Mouse (Mus musculus) heart, adult 2 months (tissue): Measurements from ENCODE around the gene Bcar3. TPM values are rescaled to one million over a fixed set of nuclear protein-coding genes. Genes with fewer than 3 reads are reported as not detected.

Source experiments
- DNase-seq, 2 experiments: peaks; one replicate each; pipeline ENCODE4 v3.0.0; 2021
- H3K27ac ChIP-seq: fragments of 200-600 bp; 2 replicates; pipeline ENCODE4 v1.8.1; 2022
- H3K27me3 ChIP-seq: fragments of 200-500 bp; 2 replicates; pipeline ENCODE4 v1.6.1; 2012; ENCODE audit warnings: mild to moderate bottlenecking, low read length, inconsistent platforms, mixed read lengths; ENCODE audit not compliant: control insufficient read depth, insufficient read depth
- H3K36me3 ChIP-seq: fragments of 200-500 bp; 2 replicates; pipeline ENCODE4 v1.6.1; 2012; ENCODE audit warnings: low read length, inconsistent platforms; ENCODE audit not compliant: control insufficient read depth, insufficient read depth
- H3K4me1 ChIP-seq: fragments of 200-500 bp; 2 replicates; pipeline ENCODE4 v1.6.1; 2011; ENCODE audit warnings: low read length; ENCODE audit not compliant: control insufficient read depth, insufficient read depth
- H3K4me3 ChIP-seq: fragments of 200-600 bp; 2 replicates; pipeline ENCODE4 v1.8.1; 2022
- H3K79me2 ChIP-seq: fragments of 200-500 bp; replicated peaks from 2 replicates; pipeline ENCODE4 v1.6.1; 2012; ENCODE audit warnings: mild to moderate bottlenecking, inconsistent platforms, low read length, moderate library complexity, mixed read lengths; ENCODE audit not compliant: control insufficient read depth, insufficient read depth
- H3K9ac ChIP-seq: fragments of 200-500 bp; 2 replicates; pipeline ENCODE4 v1.6.1; 2012; ENCODE audit warnings: low read depth, mild to moderate bottlenecking, control low read depth, inconsistent platforms, low read length, mixed read lengths
- CTCF ChIP-seq: fragments of 200-600 bp; IDR thresholded peaks from 2 replicates; pipeline ENCODE4 v1.8.1; 2022; ENCODE audit warnings: antibody characterized with exemption, mild to moderate bottlenecking, moderate library complexity
- EP300 ChIP-seq: fragments of 200-500 bp; IDR thresholded peaks from 2 replicates; pipeline ENCODE4 v1.6.1; 2011; ENCODE audit warnings: low read depth, low read length, control low read depth; ENCODE audit not compliant: insufficient read depth
- POLR2A ChIP-seq: fragments of 200-500 bp; IDR thresholded peaks from 2 replicates; pipeline ENCODE4 v1.6.1; 2011; ENCODE audit warnings: mild to moderate bottlenecking, low read depth, low read length, control low read depth; ENCODE audit not compliant: insufficient read depth
- WGBS: fragments of 180-500 bp; shearing (Covaris S2); methylation state at CpG from one replicate; pipeline ENCODE4 v1.1.7; 2018; 5-methylcytosine and 5-hydroxymethylcytosine counted together
- intact Hi-C: fragments of 180-260 bp; cut with DNase I; formaldehyde crosslinking; loops from one replicate; pipeline ENCODE4 v1.15.1; 2025
- polyA plus RNA-seq: library from polyadenylated mRNA; depleted of rRNA; stranded (reverse); fragments of >200 nt; gene quantifications from 2 replicates; pipeline ENCODE4 v1.2.3, GENCODE M21; 2012
- total RNA-seq, 2 experiments: library from RNA; stranded (reverse); gene quantifications; 2 replicates each; pipeline ENCODE4 v1.2.3; 2021

Bcar3 gene
- total and polyA plus RNA-seq, 3 experiments, result 4.7 to 10.2 (median 7.5) TPM

DNA sequence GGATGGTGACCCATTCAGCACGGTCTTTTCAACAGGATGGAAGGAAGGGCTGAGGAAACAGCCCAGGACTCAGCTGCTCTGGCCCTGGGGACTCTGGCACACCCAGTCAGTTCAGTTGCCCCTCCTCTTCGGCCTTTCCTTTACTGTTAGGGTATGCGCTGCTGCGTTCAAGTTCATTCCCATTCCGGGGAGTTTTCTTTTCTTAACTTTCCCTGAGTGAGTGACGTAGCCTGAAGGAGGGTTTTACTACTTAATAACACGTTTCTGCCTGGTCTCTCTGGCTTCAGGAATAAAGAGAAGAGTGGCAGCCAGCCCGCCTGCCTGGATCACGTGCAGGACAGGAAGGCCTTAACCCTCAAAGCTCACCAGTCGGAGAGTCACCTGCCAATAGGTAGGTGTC, 217.0 kb downstream of the Bcar3 start:
- intact Hi-C loops, result loop anchor here (10.0 kb wide), 1 partner anchor 274 kb away; no protein-coding TSS in a partner anchor
- TF ChIP-seq EP300, result no peak
- no peak for TF ChIP-seq CTCF
- no peak for TF ChIP-seq POLR2A
- DNase-seq, result peak in 1 of 2 experiments; percentile 21
- Histone ChIP-seq H3K27ac (peak overlapping the region; percentile 47), H3K79me2 (no peaks in the 10 kb centered on the region), H3K36me3 (no peaks in the 10 kb centered on the region), H3K4me3 (no peak overlapping the region), H3K27me3 (no peaks in the 10 kb centered on the region), H3K4me1 (peaks cover 9% of the 10 kb centered on the region), H3K9ac (no peak overlapping the region)
- 50% methylated on average over 10 of the region's 10 CpGs for WGBS

DNA sequence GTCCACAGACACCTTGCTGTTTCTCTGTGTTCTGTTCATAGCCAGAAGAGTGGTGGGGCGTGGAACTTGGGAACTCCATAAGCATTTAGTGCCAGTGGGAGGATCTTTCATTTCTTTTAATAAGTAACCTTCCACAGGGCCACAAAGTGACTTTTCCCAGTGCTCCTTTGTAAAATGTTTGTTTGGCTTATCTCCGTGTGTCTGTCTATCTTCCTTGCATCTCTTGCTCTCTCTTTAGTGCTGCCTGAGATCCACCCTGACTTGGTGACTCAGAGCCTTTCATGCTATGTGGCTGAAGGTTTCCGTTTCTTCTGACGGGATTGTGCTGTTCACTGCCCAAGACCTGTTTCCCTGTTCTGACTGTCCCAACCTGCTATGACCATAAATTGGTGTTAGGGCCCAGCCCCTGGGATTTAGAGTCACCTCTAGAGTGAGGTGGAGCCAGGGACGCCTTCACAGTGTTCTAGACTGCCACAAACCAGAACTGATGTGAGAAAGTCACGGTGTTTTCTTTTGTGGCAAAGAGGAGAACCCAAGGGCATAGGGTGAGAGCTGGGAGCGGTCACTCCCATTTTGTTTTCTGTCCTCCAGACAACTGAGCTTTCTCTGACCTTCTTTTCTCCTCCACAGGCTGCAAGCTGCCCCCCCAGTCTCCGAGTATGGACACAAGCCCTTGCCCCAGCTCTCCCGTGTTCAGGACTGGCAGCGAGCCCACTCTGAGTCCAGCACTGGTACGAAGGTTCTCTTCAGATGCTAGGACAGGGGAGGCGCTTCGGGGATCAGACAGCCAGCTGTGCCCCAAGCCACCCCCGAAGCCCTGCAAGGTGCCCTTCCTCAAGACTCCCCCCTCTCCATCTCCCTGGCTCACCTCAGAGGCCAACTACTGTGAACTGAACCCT, 218.0 kb downstream of the Bcar3 start:
- TF ChIP-seq EP300 (no peak), POLR2A (no peak), CTCF (no peak)
- DNase-seq, result no peak
- no peak overlapping the region for H3K9ac ChIP-seq
- H3K27ac ChIP-seq, result peak overlapping the region; percentile 47; the same call in 1 of the 2 replicates
- H3K27me3 ChIP-seq, result no peaks in the 10 kb centered on the region
- H3K79me2 ChIP-seq, result no peaks in the 10 kb centered on the region
- intact Hi-C loops, result loop anchor here (10.0 kb wide), 1 partner anchor 273 kb away; no protein-coding TSS in a partner anchor
- WGBS, result 78% methylated on average over 14 of the region's 14 CpGs
- no peaks in the 10 kb centered on the region for H3K36me3 ChIP-seq
- H3K4me1 ChIP-seq, result peaks cover 9% of the 10 kb centered on the region
- no peak overlapping the region for H3K4me3 ChIP-seq

DNA sequence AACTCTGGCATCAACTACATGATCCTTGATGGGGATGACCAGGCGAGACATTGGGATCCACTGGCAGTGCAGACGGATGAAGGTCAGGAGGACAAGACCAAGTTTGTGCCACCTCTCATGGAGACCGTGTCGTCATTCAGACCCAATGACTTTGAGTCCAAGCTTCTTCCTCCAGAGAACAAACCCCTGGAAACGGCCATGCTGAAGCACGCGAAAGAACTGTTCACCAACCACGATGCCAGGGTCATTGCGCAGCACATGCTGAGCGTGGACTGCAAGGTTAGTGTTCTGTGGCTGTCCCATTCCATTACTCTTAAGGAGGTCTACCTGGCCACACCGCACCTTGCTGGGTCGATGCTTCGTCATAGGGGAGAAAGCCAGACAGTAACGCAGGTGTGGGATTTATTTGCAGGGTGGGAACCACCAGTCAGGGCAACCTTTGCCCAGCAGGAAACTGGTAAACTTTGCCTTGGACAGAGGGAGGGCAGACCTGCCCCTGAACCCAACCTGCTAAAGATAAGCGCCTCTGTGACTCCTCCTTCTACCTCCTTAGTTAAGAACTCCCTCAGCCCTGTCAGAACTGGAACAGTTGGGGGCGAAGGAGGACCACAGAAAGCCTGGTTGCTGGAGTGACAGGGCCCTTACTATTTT, 218.9 kb downstream of the Bcar3 start:
- Histone ChIP-seq H3K27me3 (no peaks in the 10 kb centered on the region), H3K27ac (no peak overlapping the region), H3K9ac (no peak overlapping the region), H3K79me2 (no peaks in the 10 kb centered on the region), H3K4me1 (peaks cover 9% of the 10 kb centered on the region), H3K4me3 (no peak overlapping the region), H3K36me3 (no peaks in the 10 kb centered on the region)
- intact Hi-C loops, result loop anchor here (10.0 kb wide), 1 partner anchor 272 kb away; no protein-coding TSS in a partner anchor
- 90% methylated on average over 16 of the region's 16 CpGs for WGBS
- no peak for DNase-seq
- TF ChIP-seq EP300, result no peak
- TF ChIP-seq POLR2A, result no peak
- TF ChIP-seq CTCF, result no peak

DNA sequence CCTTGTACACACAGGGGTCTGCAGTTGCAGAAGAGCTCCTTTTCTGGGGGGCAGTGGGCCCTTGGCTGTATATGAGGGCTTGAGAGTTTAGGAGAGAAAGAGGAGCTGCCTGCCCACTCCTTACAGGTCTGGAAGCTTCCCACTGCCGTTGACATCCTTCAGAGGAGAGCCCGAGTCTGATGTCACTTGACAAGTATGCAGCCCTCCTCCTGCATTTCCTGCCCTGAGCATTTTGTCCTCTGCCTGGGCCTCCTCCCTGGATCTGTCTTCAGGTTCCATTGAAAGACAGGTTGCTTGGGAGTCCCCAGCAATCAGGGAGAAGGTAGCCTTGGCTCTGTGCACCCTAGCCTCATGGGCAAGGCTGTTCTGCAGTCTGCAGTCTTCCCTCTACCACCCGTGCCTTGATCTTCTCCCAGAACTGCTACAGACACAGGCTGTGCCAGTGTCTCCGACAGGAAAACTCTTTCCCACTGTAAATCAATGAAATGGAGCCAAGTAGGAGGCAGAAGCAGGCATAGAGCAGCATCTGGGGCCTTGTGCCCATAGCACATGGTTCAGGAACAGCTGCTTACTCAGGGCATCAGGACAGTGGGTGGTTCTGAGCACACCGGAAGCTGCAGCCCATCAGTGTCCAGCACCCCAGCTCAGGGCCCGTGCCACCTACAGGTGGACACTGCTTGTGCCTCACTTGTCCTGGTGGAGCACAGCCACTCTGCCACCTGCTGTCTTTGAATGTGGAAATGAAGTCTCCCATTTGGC, 221.8 kb downstream of the Bcar3 start:
- no peak overlapping the region for H3K4me3 ChIP-seq
- intact Hi-C loops, result loop anchor here (10.0 kb wide), 1 partner anchor 269 kb away; no protein-coding TSS in a partner anchor

DNA sequence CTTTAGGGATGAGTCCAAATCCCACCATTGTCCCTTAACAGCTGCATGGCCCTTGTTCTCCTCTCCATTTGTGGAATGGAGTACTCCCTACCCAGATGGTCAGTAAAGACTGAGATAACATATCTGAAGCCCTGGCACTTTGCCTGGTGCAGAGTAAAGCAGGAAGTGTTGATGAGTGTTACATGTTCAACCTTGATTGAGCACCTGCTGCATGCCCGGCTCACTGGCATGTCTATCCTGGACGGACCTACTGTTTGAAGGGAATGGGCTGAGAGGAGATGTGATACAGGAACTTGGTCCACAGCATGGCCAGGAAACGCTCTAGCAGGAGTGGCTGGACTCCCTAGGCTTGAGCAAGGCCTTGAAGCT, 222.4 kb downstream of the Bcar3 start:
- Histone ChIP-seq H3K79me2 (no peaks in the 10 kb centered on the region), H3K36me3 (no peaks in the 10 kb centered on the region), H3K4me1 (no peaks in the 10 kb centered on the region), H3K4me3 (no peak overlapping the region), H3K27me3 (no peaks in the 10 kb centered on the region), H3K9ac (no peak overlapping the region), H3K27ac (no peak overlapping the region)
- intact Hi-C loops, result loop anchor here (10.0 kb wide), 1 partner anchor 268 kb away; no protein-coding TSS in a partner anchor
- TF ChIP-seq EP300 (no peak), POLR2A (no peak), CTCF (no peak)
- no peak for DNase-seq
- WGBS, result 53% methylated on average over 3 of the region's 3 CpGs

More for the DNA sequence above, 221.8 kb downstream of the Bcar3 start:
- 52% methylated on average over 6 of the region's 6 CpGs for WGBS
- Histone ChIP-seq H3K36me3 (no peaks in the 10 kb centered on the region), H3K27ac (no peak overlapping the region), H3K27me3 (no peaks in the 10 kb centered on the region), H3K9ac (no peak overlapping the region), H3K79me2 (no peaks in the 10 kb centered on the region), H3K4me1 (no peaks in the 10 kb centered on the region)
- no peak for TF ChIP-seq CTCF
- TF ChIP-seq POLR2A, result no peak
- TF ChIP-seq EP300, result no peak
- no peak for DNase-seq
